Comparison of ENCODE assay signal across 25 mouse cellular contexts in genomic region chr3:27227629-27228453, GRCm38 (mm10). TPM values are rescaled to one million over a fixed set of nuclear protein-coding genes. Genes with fewer than 3 reads are reported as not detected.
DNase-seq lines count a peak whose midpoint lies in the region; ATAC-seq and TF ChIP-seq lines count a peak whose summit lies in the region.
"Had no signal": no experiment of that assay in that cellular context is flagged by ENCODE, and none has a peak within 500 bp of the region (broad histone marks: within the 10 kb centered on the region; RNA-seq: fewer than 3 reads in every experiment).

No protein-coding gene starts in this region.

- H3K36me3 ChIP-seq in liver, adult 2 months (ENCODE audit: control insufficient read depth, insufficient read depth, low read length): peaks cover 13% of the 10 kb centered on the region; the same call in 1 of the 2 replicates
- no peaks in the 10 kb centered on the region for H3K36me3 ChIP-seq in liver, embryonic 11.5 days (ENCODE audit: control insufficient read depth, insufficient read depth, low read length)
- H3K36me3 ChIP-seq in stomach, postnatal 0 days (ENCODE audit: control insufficient read depth, insufficient read depth, low read length): no peaks in the 10 kb centered on the region
- H3K36me3 ChIP-seq: embryonic facial prominence, embryonic 13.5 days; forebrain, embryonic 10.5 days; forebrain, embryonic 15.5 days; liver, embryonic 13.5 days; midbrain, embryonic 13.5 days had no signal

- peak overlapping the region; percentile 91 for H3K27ac ChIP-seq in liver, adult 2 months (replicated peaks; ENCODE audit: insufficient read depth, low read depth, low read length)
- no peak overlapping the region for H3K27ac ChIP-seq in liver, embryonic 11.5 days (ENCODE audit: low read depth, low read length)
- peak overlapping the region; percentile 83 for H3K27ac ChIP-seq in stomach, postnatal 0 days (replicated peaks)
- H3K27ac ChIP-seq: embryonic facial prominence, embryonic 13.5 days; forebrain, embryonic 10.5 days; forebrain, embryonic 15.5 days; gastrocnemius, adult 2 months; heart, adult 2 months; hindbrain, embryonic 14.5 days; liver, embryonic 13.5 days; midbrain, embryonic 13.5 days; neural tube, embryonic 13.5 days had no signal

- H3K79me2 ChIP-seq in liver, adult 2 months (ENCODE audit: control insufficient read depth, insufficient read depth, low read length): no peaks in the 10 kb centered on the region

- 56% methylated on average over 3 of the region's 3 CpGs for WGBS in liver, adult 2 months
- 74% methylated on average over 3 of the region's 3 CpGs for WGBS in liver, embryonic 11.5 days
- WGBS in stomach, postnatal 0 days: 71% methylated on average over 3 of the region's 3 CpGs

- H3K4me2 ChIP-seq in liver, embryonic 11.5 days: no peak overlapping the region
- H3K4me2 ChIP-seq in stomach, postnatal 0 days (replicated peaks; ENCODE audit: low read depth): no peak overlapping the region
- H3K4me2 ChIP-seq: embryonic facial prominence, embryonic 13.5 days; forebrain, embryonic 15.5 days; heart, embryonic 12.5 days; hindbrain, embryonic 14.5 days; liver, embryonic 13.5 days; lung, embryonic 14.5 days; midbrain, embryonic 13.5 days; neural tube, embryonic 13.5 days had no signal

- no peak for TF ChIP-seq EP300 in stomach, postnatal 0 days (optimal IDR thresholded peaks at IDR 0.05)

- H3K4me3 ChIP-seq in liver, adult 2 months (ENCODE audit: insufficient read depth, low read depth, low read length): no peak overlapping the region
- H3K4me3 ChIP-seq in liver, embryonic 11.5 days (ENCODE audit: low read depth, low read length): no peak overlapping the region
- H3K4me3 ChIP-seq in stomach, postnatal 0 days (ENCODE audit: low read depth, low read length): no peak overlapping the region
- H3K4me3 ChIP-seq: embryonic facial prominence, embryonic 13.5 days; forebrain, embryonic 10.5 days; forebrain, embryonic 15.5 days; gastrocnemius, adult 2 months; heart, adult 2 months; heart, embryonic 12.5 days; liver, embryonic 13.5 days; midbrain, embryonic 13.5 days; neural tube, embryonic 13.5 days had no signal

- peak; percentile 88 for DNase-seq in liver, adult 2 months (ENCODE audit: extremely low read depth, low read depth, low spot score)
- no peak for DNase-seq in liver, embryonic 11.5 days (ENCODE audit: low spot score)
- peak; percentile 34 for DNase-seq in stomach, postnatal 0 days (ENCODE audit: low spot score)
- DNase-seq in MN1 (ENCODE audit: low spot score): no peak
- DNase-seq in heart, postnatal 25 days (ENCODE audit: low spot score): no peak
- DNase-seq: adrenal gland, postnatal 25 days; cerebellum, adult 11-12 months; cerebellum, adult 9-11 months; gastrocnemius, adult 2 months; gastrocnemius, postnatal 36 days; heart, adult 2 months; liver, embryonic 13.5 days; lung, embryonic 14.5 days; right cerebral cortex, postnatal 4 days had no signal

- peaks cover 23% of the 10 kb centered on the region for H3K4me1 ChIP-seq in liver, adult 2 months (ENCODE audit: control insufficient read depth, insufficient read depth, low read length)
- H3K4me1 ChIP-seq in liver, embryonic 11.5 days (replicated peaks; ENCODE audit: control insufficient read depth, insufficient read depth, low read length): no peaks in the 10 kb centered on the region
- H3K4me1 ChIP-seq in stomach, postnatal 0 days (replicated peaks; ENCODE audit: control insufficient read depth, insufficient read depth): no peaks in the 10 kb centered on the region
- H3K4me1 ChIP-seq: embryonic facial prominence, embryonic 13.5 days; forebrain, embryonic 15.5 days; heart, embryonic 12.5 days; liver, embryonic 13.5 days; midbrain, embryonic 13.5 days; neural tube, embryonic 13.5 days had no signal

- H3K9me3 ChIP-seq in liver, embryonic 11.5 days (ENCODE audit: control insufficient read depth, low read length): no peaks in the 10 kb centered on the region
- H3K9me3 ChIP-seq in stomach, postnatal 0 days (ENCODE audit: control insufficient read depth, low read length): no peaks in the 10 kb centered on the region
- H3K9me3 ChIP-seq: embryonic facial prominence, embryonic 13.5 days; forebrain, embryonic 10.5 days; forebrain, embryonic 15.5 days; G1E; heart, embryonic 12.5 days; liver, embryonic 13.5 days; midbrain, embryonic 13.5 days; neural tube, embryonic 13.5 days had no signal

- no peak for TF ChIP-seq POLR2A in liver, adult 2 months (IDR thresholded peaks at IDR 0.05; ENCODE audit: extremely low read depth, insufficient read depth, low read length)

- ATAC-seq in liver, embryonic 11.5 days (replicated peaks; ENCODE audit: low FRiP score): no peak
- ATAC-seq in granulocyte monocyte progenitor cell, adult 5-6 weeks (replicated peaks; ENCODE audit: poor library complexity, severe bottlenecking): peak; percentile 57
- peak; percentile 49; the same call in 1 of the 2 replicates for ATAC-seq in megakaryocyte progenitor cell, adult 5-6 weeks (replicated peaks; ENCODE audit: poor library complexity)
- peak; percentile 89 for ATAC-seq in stomach, postnatal 0 days (ENCODE audit: low FRiP score, low TSS enrichment)
- ATAC-seq: forebrain, embryonic 15.5 days; inflammation-experienced regulatory T-cells, adult 6 months; midbrain, embryonic 13.5 days had no signal

- TF ChIP-seq CTCF in liver, adult 2 months (IDR thresholded peaks at IDR 0.05; ENCODE audit: low read depth, low read length): no peak
- no peak for TF ChIP-seq CTCF in stomach, postnatal 0 days (IDR thresholded peaks at IDR 0.05; ENCODE audit: low read depth)

- peak overlapping the region; percentile 21; the same call in 1 of the 2 replicates for H3K9ac ChIP-seq in liver, adult 2 months (ENCODE audit: low read depth, low read length)
- H3K9ac ChIP-seq in liver, embryonic 11.5 days (ENCODE audit: low read depth, low read length): no peak overlapping the region
- H3K9ac ChIP-seq in stomach, postnatal 0 days (ENCODE audit: low read length): no peak overlapping the region
- H3K9ac ChIP-seq: embryonic facial prominence, embryonic 13.5 days; forebrain, embryonic 15.5 days; heart, embryonic 12.5 days; hindbrain, embryonic 14.5 days; liver, embryonic 13.5 days; lung, embryonic 14.5 days; midbrain, embryonic 13.5 days; neural tube, embryonic 13.5 days had no signal

- no peaks in the 10 kb centered on the region for H3K27me3 ChIP-seq in liver, adult 2 months (ENCODE audit: control insufficient read depth, insufficient read depth, low read length)
- no peaks in the 10 kb centered on the region for H3K27me3 ChIP-seq in liver, embryonic 11.5 days (replicated peaks; ENCODE audit: control insufficient read depth, insufficient read depth, low read length)
- no peaks in the 10 kb centered on the region for H3K27me3 ChIP-seq in stomach, postnatal 0 days (ENCODE audit: control insufficient read depth, insufficient read depth, low read length)
- H3K27me3 ChIP-seq: embryonic facial prominence, embryonic 13.5 days; forebrain, embryonic 15.5 days; heart, embryonic 12.5 days; liver, embryonic 13.5 days; midbrain, embryonic 13.5 days; neural tube, embryonic 13.5 days had no signal

- intact Hi-C loops in heart, postnatal 25 days (cut with DNase I): no loop called here

RNA-seq across cellular contexts. Expression of gene Nceh1, which starts 45.1 kb away (rescaled TPM):
- total RNA-seq in liver, adult 2 months (2014; rRNA removed): 18.2 and 32.5 TPM in 2 replicates
- polyA plus RNA-seq in liver, adult 2 months (2012; rRNA removed): 7.9 and 8.9 TPM in 2 replicates
- polyA plus RNA-seq in liver, embryonic 11.5 days (2014; fragmentation: Nextera tagmentation; extraction: Ambion mirVana): 4.2 and 5.0 TPM in 2 replicates
- 9.9 and 14.0 TPM in 2 replicates for total RNA-seq in granulocyte monocyte progenitor cell, adult 5-6 weeks (2014; fragmentation: Nextera tagmentation)
- total RNA-seq in granulocyte monocyte progenitor cell, adult 5-6 weeks (2017): 16.8 and 17.7 TPM in 2 replicates
- total RNA-seq in megakaryocyte progenitor cell, adult 5-6 weeks (2015): 17.6 and 18.4 TPM in 2 replicates
- total RNA-seq in megakaryocyte progenitor cell, adult 5-6 weeks (2017): 16.8 and 17.5 TPM in 2 replicates
- 23.3 and 28.4 TPM in 2 replicates for polyA plus RNA-seq in stomach, postnatal 0 days (2015; fragmentation: Nextera tagmentation; extraction: Ambion mirVana)
- total RNA-seq in heart, postnatal 25 days (2021): 100 to 1,000 TPM; 172 to 189 TPM

Comparison
In these comparisons a context has a peak if more than half of its experiments do, and no peak if none do; other contexts are left out.
1. DNase-seq: peak in liver, adult 2 months (single experiment) and stomach, postnatal 0 days (single experiment); none in liver, embryonic 11.5 days (single experiment), MN1 (single experiment) and heart, postnatal 25 days (single experiment).